Mouse (Mus musculus) CD8-positive naive resting alpha-beta T cell, adult 2 months (primary cell): ENCODE results near the gene Capn7.

ENCODE experiments used
- DNase-seq, 2 experiments: peaks; one replicate each; pipeline ENCODE4 v3.0.0; 2022; ENCODE audit warnings: low read depth in 2 of 2, low spot score in 2 of 2

Capn7 gene

DNA sequence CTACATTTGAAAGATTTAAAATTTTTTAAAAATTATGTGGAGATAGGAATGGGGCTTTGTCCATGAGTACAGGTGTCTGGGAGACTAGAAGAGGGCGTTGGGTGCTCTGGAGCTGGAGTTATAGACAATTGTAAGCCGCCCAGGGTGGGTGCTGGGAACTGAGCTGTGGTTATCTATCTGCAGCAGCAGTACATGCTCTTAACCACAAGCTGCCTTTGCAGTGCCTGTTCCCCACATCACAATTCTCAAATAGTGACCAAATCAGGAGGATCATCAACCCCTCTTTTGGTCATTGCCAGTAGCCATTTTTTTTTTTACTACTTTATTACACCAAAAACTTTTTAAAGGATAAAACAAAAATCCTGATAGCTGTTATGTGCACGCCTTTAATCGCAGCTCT lies 28.2 kb downstream of the Capn7 start:
- DNase-seq, result no peak

DNA sequence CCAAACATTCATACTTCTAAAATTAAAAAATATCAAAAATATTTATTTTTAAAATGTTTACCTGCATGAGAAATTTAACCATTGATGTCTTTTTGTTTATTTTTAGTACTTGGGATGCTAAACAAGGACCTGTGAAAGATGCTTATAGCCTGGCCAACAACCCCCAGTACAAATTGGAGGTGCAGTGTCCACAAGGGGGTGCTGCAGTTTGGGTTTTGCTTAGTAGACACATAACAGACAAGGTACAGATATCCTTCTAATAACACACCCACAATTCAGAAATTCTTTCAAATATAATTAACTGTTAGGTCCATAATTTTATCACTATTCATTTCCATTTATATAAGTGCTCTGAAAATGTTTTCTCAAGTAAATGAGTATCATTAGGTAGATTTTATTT lies 28.9 kb downstream of the Capn7 start:
- peak; percentile 66 to 84 for DNase-seq

DNA sequence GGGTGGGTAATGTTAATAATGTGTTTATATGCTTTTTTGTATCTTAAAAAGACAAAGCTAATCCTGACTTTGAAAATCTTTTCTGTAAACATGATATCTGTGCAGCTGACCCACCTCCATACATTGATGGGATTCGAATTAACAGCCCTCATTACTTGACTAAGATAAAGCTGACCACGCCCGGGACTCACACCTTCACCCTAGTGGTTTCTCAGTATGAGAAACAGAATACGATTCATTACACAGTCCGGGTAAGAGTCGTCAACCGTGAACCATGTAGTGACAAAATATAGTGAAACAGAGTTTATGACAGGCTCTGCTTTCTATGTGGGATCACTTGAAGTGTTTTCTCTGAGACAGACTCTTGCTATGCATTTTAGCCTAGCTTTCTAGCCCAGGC lies 31.5 kb downstream of the Capn7 start:
- no peak for DNase-seq

DNA sequence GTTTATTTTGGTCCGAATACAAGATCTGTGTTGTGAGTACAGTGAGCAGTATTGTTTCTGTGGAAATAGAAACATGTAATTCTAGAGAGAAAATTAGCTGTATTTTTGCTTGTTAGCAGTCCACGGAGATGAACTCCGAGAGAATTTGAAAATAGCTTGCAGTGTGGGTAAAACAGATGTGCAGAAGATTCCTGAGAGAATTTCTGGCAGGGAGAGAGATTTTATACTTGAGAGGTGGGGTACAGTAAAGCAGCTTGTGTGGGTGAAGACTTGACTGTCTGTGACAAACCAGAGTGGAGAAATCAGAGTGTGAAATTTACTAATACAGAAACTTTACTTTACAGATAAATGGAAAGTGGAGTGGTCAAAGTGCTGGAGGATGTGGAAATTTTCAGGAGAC lies 32.9 kb downstream of the Capn7 start:
- DNase-seq, result no peak

DNA sequence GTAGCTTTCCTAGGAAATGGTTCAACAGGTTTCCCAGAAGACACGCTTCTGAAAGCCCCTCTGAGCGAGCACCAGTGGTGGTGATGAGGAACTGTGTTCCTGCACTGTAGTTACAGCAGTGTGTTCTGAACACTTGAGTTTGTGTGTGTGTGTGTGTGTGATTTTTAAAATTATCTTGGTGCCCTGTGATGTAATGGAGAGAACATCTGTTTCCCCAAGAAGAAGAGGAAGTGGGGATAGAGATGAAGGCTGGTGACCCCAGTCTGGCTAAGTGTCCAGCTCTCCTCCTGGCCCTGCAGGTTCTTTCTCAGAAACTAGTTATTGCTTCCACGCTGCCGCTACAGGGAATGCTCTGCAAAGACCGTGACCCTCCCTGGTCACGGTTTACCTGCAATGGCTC lies 38.0 kb downstream of the Capn7 start:
- no peak for DNase-seq

DNA sequence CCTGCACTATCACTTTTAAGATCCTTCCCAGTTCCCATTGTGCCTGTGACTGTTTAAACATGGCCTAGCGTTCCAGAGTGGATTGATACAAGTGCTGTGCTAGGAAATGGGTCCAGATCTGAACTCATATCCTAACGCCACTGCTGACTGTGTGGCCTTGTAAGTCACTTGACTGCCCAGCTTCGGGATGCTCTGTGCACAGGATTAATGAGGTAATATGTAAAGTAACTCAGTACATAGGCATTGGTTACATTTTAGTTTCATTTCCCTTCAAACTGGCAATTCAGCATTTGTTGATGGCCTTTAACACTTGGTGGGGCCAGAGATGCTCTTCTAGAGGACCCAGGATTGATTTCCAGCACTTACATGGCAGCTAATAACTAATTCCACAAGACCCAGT lies 39.9 kb downstream of the Capn7 start:
- no peak for DNase-seq

DNA sequence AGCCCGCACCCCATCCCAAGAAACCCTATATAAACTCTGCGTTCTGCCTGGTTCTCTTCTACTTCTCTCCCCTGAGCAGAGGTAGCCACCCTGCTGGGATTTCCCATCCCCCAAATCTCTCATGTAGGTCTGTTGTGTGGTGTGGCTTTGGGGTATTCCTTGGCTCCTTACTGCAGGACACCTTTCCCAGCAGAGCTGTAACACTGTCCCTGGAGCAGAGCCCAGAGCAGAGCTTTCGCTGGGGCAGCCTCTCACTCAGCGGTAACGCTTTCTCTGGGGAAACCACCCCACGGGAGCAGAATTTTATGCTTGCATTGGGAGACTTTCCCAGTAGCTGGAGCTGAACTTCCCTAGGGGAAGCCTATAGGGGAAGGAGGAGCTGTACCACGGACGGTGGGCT lies 45.8 kb downstream of the Capn7 start:
- DNase-seq, result no peak

DNA sequence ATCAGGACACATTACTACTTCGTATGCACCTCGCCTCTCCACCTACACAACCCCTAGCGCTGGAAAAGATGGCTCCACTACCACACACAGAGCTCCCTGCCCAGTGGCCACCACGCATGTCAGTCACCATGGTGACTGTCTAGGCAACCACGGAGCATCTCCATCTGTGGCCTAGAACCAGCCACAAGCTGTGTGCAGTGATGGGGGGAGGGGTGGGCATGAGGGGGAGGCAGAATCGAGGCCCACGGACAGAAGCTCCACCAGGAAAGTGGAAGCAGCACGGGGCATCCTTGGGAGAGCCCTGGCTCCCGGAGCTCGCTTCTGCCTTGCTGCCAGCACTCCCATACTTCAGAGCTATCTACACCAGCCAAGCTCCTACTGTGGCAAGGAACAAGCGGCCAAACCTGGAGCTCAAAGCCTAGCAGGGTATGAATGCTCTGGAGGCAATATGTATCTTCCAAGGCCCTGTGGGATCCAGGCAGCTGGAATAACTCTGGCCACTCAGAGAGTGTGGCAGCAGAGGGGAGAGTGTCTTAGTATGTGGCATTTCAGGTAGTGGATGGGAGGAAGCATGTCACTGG lies 47.1 kb downstream of the Capn7 start:
- no peak for DNase-seq

DNA sequence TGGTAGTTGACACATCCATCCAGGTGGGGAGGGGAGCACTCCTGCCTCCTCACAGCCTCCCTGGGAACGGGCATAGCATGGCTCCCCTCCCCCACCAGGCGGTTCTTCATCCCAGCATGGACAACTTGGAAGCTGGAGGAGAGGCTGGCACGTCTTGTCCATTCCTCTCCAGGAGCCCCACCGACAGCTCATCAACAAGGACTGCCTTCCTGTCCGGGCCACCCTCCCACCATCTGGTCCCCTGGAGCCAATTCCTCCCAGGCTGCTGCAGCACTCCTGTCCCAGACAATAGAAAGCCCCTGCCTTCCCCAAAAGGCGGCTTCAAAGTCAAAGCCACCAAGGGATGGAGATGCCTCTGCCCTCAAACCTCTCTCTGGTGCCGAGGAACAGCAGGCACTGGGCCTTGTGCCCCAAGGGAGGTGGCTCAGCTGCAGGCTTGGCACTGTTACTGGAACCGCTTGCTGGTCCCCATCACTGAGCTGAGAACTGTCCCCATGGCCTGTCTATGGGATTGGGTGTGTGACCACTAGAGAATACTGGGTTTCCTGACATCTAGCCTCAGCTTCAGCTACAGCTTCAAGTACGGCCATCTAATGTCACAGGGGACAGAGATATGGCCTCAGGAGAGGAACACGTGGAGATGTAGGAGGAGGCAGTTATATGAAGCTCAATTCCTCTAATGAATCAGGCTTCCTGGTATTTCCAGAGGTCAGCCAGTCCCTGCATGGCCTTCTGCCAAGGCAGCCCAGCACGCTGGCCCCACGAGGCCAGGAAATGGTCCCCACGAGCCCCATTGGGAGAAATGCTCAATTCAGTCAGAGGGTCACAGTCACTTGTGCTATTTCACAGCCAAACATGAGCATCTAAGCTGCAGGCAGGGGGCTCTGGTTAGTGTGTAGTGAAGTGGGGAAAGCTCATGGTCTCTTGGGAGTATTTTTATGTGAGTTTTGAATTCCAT lies 48.2 kb downstream of the Capn7 start:
- DNase-seq, result no peak

DNA sequence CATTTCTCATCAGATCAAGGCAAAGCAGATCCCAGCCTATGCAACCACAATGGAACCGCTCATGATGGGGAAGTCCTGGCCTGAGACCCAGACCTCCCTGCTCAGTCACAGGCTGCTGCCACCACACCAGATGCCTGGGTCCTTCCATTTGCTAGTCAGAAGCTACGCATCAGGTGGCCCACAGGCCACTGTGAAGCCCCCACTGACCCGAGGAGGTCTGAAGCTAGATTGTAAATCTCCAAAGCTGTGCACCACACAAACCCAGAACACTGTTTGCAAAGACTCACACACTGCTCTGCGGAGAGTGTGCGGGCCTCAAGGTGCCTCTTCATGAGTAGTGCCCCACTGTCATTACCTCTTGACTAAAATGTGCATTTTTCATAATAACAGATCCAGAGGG lies 49.0 kb downstream of the Capn7 start:
- DNase-seq, result no peak

DNA sequence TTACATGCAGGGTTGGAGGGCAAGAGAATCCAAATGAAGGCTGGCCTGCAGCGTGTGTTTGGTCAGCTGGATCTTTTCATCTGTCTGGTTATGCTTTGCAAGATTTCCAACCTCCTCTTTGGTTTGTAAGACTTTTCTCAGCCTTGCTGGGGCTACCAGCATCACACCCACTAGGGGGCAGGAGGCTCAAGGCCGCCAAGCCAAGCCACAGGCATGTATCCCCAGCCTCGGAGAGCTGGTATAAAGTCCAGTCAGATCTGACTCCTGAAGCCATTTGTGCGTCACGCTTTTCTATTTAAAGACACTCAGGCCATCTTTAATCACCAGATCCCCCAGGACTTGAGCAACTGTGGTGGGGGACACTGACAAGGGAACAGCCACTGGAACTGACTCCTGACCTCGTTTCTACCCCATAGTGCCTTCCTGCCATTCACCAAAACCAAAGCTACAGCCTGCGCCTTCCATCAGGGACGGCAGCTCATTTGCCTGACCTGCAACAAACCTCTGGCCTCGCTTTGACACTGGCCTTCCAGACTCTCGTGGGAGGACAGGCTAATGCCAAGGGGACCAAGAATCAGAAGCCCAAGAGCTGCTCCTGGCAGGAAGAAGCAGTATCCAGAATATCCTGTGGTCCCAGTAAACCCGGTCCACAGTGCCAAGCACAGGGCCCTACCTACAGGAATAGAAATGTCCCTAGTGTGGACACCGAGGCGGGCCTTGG lies 49.7 kb downstream of the Capn7 start:
- DNase-seq, result peak; percentile 59 to 75

DNA sequence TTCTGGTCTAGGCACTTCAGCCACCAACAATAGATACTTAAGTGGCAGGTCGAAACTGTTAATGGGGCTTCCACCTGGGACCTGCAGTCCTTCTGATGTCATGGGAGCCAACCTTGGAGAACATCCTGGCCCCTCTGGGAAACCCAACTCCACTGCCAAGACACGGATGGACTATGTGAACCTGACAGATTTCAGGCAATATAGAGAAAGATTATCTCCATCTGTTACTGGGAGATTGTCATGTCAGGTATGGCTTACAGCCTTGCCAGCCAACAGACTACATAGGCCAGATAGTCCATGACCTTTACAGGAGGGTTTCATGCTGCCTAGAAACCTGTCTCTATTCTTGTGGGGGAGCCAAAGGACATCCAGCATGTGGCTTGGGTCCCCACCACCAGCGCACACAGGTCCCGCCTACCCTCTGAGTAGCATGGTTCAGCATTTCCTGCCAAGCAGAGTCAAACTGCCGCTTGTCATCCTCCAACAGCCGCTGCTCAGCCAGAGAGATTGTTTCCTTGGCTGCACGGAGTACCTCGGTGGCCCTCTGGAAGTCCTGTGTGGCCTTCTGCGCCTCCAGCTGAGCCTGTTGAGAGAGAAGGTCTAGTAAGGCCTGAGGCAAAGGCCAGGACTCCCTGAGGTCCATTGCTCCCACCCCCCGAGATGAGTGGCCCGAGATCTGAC lies 51.0 kb downstream of the Capn7 start:
- peak; percentile 52 to 64 for DNase-seq

DNA sequence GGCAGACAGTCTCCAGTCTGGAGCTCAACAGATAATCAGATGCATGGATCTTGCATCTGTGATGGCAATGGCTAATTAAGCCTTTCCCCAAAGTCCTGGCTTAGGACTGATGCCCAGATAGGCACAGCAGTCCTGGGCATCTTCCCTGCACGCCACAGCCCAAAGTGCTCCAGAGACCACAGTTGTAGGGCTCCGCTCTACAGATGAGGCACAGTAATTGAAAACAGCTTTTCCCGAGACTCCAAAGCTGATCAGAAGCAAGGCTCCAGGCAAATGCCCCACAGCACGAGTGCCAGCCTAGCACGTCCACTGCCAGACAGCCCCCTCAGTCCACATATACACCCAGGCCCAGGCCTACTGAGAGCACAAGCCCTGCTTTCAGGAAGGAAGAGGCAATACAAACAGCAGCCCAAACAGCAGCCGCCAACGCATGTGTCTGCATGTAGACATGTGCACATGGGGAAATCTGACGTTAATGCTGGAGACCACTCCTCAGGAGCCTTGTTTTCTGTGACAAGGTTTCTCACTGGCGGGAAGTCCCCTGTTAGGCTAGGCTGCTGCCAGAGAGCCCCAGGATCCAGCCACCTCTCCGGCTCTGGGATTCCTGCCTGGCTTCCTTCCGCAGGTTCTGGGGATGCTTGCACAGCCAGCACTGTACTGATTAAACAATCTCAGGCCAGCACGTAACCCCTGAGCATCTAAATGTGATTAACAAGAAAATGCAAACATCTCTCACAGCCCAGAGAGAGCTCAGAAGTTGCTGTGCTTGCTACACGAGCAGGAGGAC lies 51.8 kb downstream of the Capn7 start:
- no peak for DNase-seq

DNA sequence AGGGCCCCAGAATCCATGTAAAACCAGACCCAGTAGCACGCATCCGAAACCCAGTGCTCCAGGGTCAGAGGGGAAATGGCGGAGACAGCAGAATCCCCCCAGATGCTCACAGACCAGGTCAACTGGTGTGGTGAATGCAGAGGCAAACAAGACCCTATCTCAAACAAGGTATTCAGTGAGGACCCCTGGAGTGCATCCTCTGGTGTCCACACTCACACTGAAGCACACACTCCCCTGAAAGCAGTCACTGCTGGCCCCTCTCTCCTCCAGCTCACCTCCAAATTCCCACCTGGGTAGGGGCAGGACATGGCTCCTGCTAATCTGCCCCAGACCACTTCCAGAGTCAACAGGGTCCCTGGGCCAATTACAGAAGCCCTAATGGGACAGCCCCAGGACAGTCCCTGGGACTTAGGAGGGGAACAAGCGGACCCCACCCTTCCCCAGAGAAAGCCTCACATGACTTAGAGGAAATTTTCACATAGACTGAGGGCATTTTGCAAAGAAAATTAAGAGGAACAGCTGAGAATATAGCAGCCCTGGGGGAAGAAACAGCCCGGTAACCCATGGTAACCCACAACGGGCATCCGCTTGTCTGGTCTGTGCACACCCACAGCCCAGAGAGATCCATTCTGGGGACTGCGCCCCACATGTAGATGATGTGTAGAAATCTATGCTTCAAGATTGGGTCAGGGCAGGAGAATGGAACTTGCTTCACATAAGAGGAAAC lies 53.1 kb downstream of the Capn7 start:
- peak in 1 of 2 experiments; percentile 32 for DNase-seq

DNA sequence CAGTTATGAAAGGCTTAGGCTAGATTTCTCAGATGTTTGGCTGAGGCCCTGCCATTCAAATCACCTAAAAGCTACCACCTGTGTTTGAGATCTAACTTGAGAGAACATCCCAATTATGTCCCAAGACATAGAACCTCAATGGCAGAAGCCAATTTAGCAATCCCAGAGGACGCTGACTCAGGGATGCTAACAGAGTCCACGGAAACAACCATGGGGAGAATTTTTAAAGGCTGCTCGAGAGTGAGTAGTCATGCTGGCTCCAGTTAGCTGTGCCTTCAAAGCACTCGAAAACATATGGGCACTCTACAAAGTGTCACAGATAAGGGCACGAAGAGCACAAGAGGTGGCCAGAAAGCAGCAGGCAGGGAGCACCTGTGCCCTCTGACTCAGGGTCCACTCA lies 55.9 kb downstream of the Capn7 start:
- DNase-seq, result no peak

DNA sequence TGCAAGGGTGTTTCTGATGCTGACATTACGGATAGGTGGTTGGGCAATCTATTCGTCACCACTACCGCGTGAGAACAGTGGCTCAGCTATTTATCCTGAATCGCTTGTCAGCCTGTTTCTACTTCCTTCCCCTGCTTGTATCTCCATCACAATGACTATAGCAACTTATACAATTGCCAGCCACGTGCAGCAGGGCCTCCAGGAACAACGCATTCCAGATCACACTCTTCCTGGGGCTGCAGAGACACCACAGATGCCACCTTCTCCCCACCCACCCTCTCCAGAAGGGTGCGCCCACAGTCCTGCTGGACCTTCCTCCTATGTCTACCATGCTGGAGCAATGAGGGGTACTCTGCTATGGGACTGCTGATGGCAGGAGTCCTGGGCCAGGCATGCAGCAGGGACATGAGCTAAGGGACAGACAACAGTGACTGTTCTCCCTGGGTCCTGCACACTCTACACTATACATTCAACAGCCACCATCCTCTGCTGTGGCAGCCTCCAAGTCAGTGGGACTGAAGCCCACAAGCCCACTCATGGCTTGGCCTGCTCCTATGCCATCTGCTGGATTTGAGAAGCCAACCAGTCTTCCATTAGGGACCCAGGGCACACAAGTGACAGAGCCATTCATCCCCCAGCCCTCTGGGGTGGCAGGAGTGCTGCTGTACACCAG lies 56.6 kb downstream of the Capn7 start:
- DNase-seq, result no peak

DNA sequence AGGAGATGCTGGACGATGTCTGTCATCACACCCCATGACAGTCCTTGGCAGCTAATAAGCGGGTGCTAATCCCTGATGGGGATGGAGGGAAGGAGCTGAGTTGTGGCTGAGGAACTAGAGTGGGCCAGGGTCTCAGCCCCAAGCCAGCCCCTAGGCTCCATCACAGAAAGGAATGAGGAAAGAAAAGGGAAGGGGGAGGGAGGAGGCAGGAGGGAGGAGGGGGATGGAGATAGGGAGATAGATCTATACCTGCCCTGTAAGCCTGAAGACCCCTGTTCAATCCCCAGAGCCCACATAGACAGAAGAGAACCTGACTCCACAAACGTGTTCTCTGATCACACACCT lies 57.1 kb downstream of the Capn7 start:
- no peak for DNase-seq

DNA sequence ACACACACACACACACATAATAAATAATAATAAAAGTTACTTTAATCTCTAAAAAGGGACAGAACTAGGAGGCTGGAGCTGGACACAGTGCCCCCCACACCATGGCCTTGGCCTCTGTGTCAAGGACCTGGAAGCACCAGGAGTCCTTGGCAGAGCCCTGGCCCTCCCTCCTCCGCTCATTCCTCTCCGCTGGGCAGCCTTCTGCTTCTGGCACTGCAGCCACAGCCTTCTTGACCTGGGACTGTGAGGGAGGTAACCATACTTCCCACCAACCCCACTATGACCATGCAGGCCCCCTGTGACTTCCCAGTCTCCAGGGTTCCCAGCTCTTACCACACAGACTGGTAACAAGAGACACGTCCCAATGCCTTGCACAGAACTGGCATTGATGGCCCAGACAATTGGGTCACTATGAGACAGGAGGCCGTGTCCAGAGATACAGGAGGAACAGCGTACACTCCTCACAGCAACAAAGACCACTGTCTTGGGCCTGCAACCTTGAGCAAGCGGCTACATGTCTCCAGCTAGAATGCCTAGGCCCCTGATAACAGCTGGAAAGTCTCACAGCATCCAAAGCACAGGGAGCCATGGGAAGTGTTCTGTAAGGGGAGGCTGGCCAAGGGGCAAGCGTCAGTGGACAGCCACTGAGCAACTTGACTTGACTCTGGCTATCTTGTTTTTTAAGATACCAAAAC lies 57.6 kb downstream of the Capn7 start:
- DNase-seq, result no peak
